Mouse (Mus musculus) ES-E14 (cell line): ENCODE data around the gene Muc15. TPM values are rescaled to one million over a fixed set of nuclear protein-coding genes. Genes with fewer than 3 reads are reported as not detected.

Experiments
- DNase-seq: peaks from one replicate; pipeline ENCODE4 v3.0.0-alpha.2; 2013; ENCODE audit warnings: low read depth, low spot score
- H3K27ac ChIP-seq: 2 replicates; pipeline ENCODE4 v1.5.1; 2012; ENCODE audit warnings: low read depth, mild to moderate bottlenecking, low read length, moderate library complexity, mixed read lengths; ENCODE audit not compliant: poor library complexity, insufficient read depth, severe bottlenecking
- H3K36me3 ChIP-seq: 2 replicates; pipeline ENCODE4 v1.6.1; 2012; ENCODE audit warnings: mild to moderate bottlenecking, low read length, moderate library complexity, mixed read lengths; ENCODE audit not compliant: control insufficient read depth, poor library complexity, insufficient read depth, severe bottlenecking
- H3K4me1 ChIP-seq, 2 experiments: fragments of 150-350 bp in 1 of 2; sonication (generic) in 1 of 2; 2 replicates each; pipeline ENCODE4 v1.6.1; 2012; ENCODE audit warnings: low read length in 2 of 2, mild to moderate bottlenecking in 1 of 2, mixed read lengths in 1 of 2; ENCODE audit not compliant: control insufficient read depth in 2 of 2, insufficient read depth in 2 of 2, poor library complexity in 1 of 2
- H3K4me3 ChIP-seq, 2 experiments: fragments of 150-350 bp in 1 of 2; sonication (generic) in 1 of 2; 2 replicates each; pipeline ENCODE4 v1.5.1; 2012; ENCODE audit warnings: low read length in 2 of 2, low read depth in 1 of 2, mild to moderate bottlenecking in 1 of 2, mixed read lengths in 1 of 2; ENCODE audit not compliant: insufficient read depth in 1 of 2, poor library complexity in 1 of 2, severe bottlenecking in 1 of 2
- H3K9ac ChIP-seq: 2 replicates; pipeline ENCODE4 v1.6.1; 2012; ENCODE audit warnings: low read depth, mild to moderate bottlenecking, low read length, mixed read lengths; ENCODE audit not compliant: poor library complexity, insufficient read depth, severe bottlenecking
- H3K9me3 ChIP-seq: fragments of 150-350 bp; sonication (generic); 2 replicates; pipeline ENCODE4 v1.6.1; 2012; ENCODE audit warnings: low read depth, mild to moderate bottlenecking, low read length; ENCODE audit not compliant: control insufficient read depth, insufficient read depth
- CHD2 ChIP-seq: IDR thresholded peaks from 2 replicates; pipeline ENCODE4 v1.6.1; 2014; ENCODE audit warnings: mild to moderate bottlenecking, low read depth, low read length, inconsistent platforms
- HCFC1 ChIP-seq: IDR thresholded peaks from 2 replicates; pipeline ENCODE4 v1.6.1; 2012; ENCODE audit warnings: low read length, inconsistent platforms, borderline replicate concordance; ENCODE audit not compliant: insufficient read depth
- MAFK ChIP-seq: IDR thresholded peaks from 2 replicates; pipeline ENCODE4 v1.6.1; 2014; ENCODE audit warnings: mild to moderate bottlenecking, low read depth, low read length, inconsistent platforms; ENCODE audit not compliant: insufficient read depth
- ZC3H11A ChIP-seq: IDR thresholded peaks from 2 replicates; pipeline ENCODE4 v1.6.1; 2012; ENCODE audit warnings: low read depth, mild to moderate bottlenecking, inconsistent platforms, low read length, borderline replicate concordance
- ZNF384 ChIP-seq: IDR thresholded peaks from 2 replicates; pipeline ENCODE4 v1.6.1; 2012; ENCODE audit warnings: low read depth, low read length, inconsistent platforms
- in situ Hi-C, 2 experiments: fragments of 600-800 bp; cut with MboI; formaldehyde crosslinking; loops; one replicate each; pipeline ENCODE4 v1.15.1; 2025; ENCODE audit warnings: low sequenced_read_pairs in 2 of 2, inconsistent platforms in 1 of 2; ENCODE audit not compliant: unreplicated experiment in 2 of 2
- total RNA-seq: library from RNA; depleted of rRNA; stranded (reverse); fragments of 300-350 nt; gene quantifications from 2 replicates; pipeline ENCODE4 v1.2.3, GENCODE M21; 2012; rRNA removed

Gene Muc15
- not detected in 2 replicates for total RNA-seq

- H3K9ac ChIP-seq: no peak within 1 kb of the TSS
- TF ChIP-seq CHD2 (no peak), ZC3H11A (no peak), HCFC1 (no peak), MAFK (no peak), ZNF384 (no peak)
- H3K9me3 ChIP-seq: no peaks in the 10 kb centered on the region
Observed at GRCm38 (mm10) chr2:110721290-110721753, at the start of gene Muc15. Gene Muc15, plus strand, starts transcription at chr2:110721340.

GRCm38 (mm10) chr2:110709436-110709835 lies 11.7 kb upstream of the Muc15 start:
- TF ChIP-seq CHD2: no peak
- no peak for TF ChIP-seq HCFC1
- TF ChIP-seq ZNF384: no peak
- no peak for TF ChIP-seq MAFK
- TF ChIP-seq ZC3H11A: no peak
- H3K9me3 ChIP-seq: no peaks in the 10 kb centered on the region
- H3K9ac ChIP-seq: no peak overlapping the region
- H3K4me1 ChIP-seq: no peaks in the 10 kb centered on the region
- in situ Hi-C loops: no loop called here
- no peak for DNase-seq
- no peaks in the 10 kb centered on the region for H3K36me3 ChIP-seq
- no peak overlapping the region for H3K4me3 ChIP-seq
- H3K27ac ChIP-seq: no peak overlapping the region

More at GRCm38 (mm10) chr2:110721290-110721753, at the start of gene Muc15:
- H3K27ac ChIP-seq: no peak within 1 kb of the TSS
- in situ Hi-C loops: no loop called here
- no peak for DNase-seq
- H3K4me1 ChIP-seq: no peaks in the 10 kb centered on the region
- H3K4me3 ChIP-seq: no peak within 1 kb of the TSS
- H3K36me3 ChIP-seq: no peaks in the 10 kb centered on the region

GRCm38 (mm10) chr2:110710055-110710720 lies 11.0 kb upstream of the Muc15 start:
- no peak for DNase-seq
- Histone ChIP-seq H3K9ac (no peak overlapping the region), H3K36me3 (no peaks in the 10 kb centered on the region), H3K4me3 (no peak overlapping the region), H3K9me3 (no peaks in the 10 kb centered on the region), H3K27ac (no peak overlapping the region), H3K4me1 (no peaks in the 10 kb centered on the region)
- in situ Hi-C loops: no loop called here
- TF ChIP-seq ZNF384 (no peak), HCFC1 (no peak), MAFK (no peak), CHD2 (no peak), ZC3H11A (no peak)

- no peaks in the 10 kb centered on the region for H3K4me1 ChIP-seq
- no peak overlapping the region for H3K27ac ChIP-seq
- TF ChIP-seq CHD2: no peak
- no peak for TF ChIP-seq ZNF384
- no peak for TF ChIP-seq HCFC1
- TF ChIP-seq MAFK: no peak
- no peak for TF ChIP-seq ZC3H11A
- H3K36me3 ChIP-seq: no peaks in the 10 kb centered on the region
- H3K4me3 ChIP-seq: no peak overlapping the region
- in situ Hi-C loops: no loop called here
- no peak overlapping the region for H3K9ac ChIP-seq
- H3K9me3 ChIP-seq: no peaks in the 10 kb centered on the region
- no peak for DNase-seq
Observed at GRCm38 (mm10) chr2:110719051-110719450, 2.1 kb upstream of the Muc15 start.

GRCm38 (mm10) chr2:110722208-110722607 lies 1.1 kb downstream of the Muc15 start:
- Histone ChIP-seq H3K9me3 (no peaks in the 10 kb centered on the region), H3K27ac (no peak overlapping the region), H3K36me3 (no peaks in the 10 kb centered on the region), H3K4me1 (no peaks in the 10 kb centered on the region), H3K9ac (no peak overlapping the region), H3K4me3 (no peak overlapping the region)
- in situ Hi-C loops: no loop called here
- TF ChIP-seq HCFC1: no peak
- no peak for TF ChIP-seq MAFK
- no peak for TF ChIP-seq ZC3H11A
- TF ChIP-seq CHD2: no peak
- no peak for TF ChIP-seq ZNF384
- DNase-seq: no peak
